Mouse (Mus musculus) cortical plate, adult 2 months (tissue): ENCODE results near the gene Gadd45gip1.

Source experiments
- CTCF ChIP-seq: fragments of 200-500 bp; IDR thresholded peaks from 2 replicates; pipeline ENCODE4 v1.5.1; 2011; ENCODE audit warnings: mild to moderate bottlenecking, control low read depth, low read length; ENCODE audit not compliant: insufficient read depth; ENCODE audit errors: extremely low read depth
- POLR2A ChIP-seq: fragments of 200-500 bp; IDR thresholded peaks from 2 replicates; pipeline ENCODE4 v1.6.1; 2011; ENCODE audit warnings: mild to moderate bottlenecking, low read length, control low read depth; ENCODE audit not compliant: insufficient read depth; ENCODE audit errors: extremely low read depth

GRCm38 (mm10) chr8:84783198-84783918 lies 48.0 kb upstream of the Gadd45gip1 start:
- TF ChIP-seq POLR2A (no peak), CTCF (no peak)
